Mouse (Mus musculus): ENCODE data around the gene Olfr613. TPM values are rescaled to one million over a fixed set of nuclear protein-coding genes. Genes with fewer than 3 reads are reported as not detected.
"Not testable (repeated sequence)": the region's sequence is repeated elsewhere in the genome, so short reads cannot be mapped to it uniquely, and the experiment has no call there.

Olfr613 gene
- polyA plus RNA-seq (2021) = 0.42 TPM

- DNase-seq (ENCODE audit: low read depth, low spot score) (no peak), ATAC-seq (no peak)
- no peak for TF ChIP-seq CTCF (IDR thresholded peaks at IDR 0.05)
- in situ Hi-C loops (cut with MboI; ENCODE audit: low pct_unique_long_range_greater_than_20kb) = no loop called here
- H3K27me3 ChIP-seq = no peaks in the 10 kb centered on the region
- ChIA-PET CTCF (no interaction called here), POLR2A (no interaction called here)
These were observed at the start of gene Olfr613 for GRCm38 (mm10) chr7:103547774-103548173. Gene Olfr613, plus strand, starts transcription at chr7:103548074.

GRCm38 (mm10) chr7:103512022-103512421 lies 35.9 kb upstream of the Olfr613 start, which contains the start of gene Olfr610:
Gene Olfr610, minus strand, starts transcription at chr7:103512122.
- ATAC-seq = no peak
- ChIA-PET CTCF (no interaction called here), POLR2A (no interaction called here)
- DNase-seq (ENCODE audit: low read depth, low spot score) = no peak
- H3K27me3 ChIP-seq = no peaks in the 10 kb centered on the region
- in situ Hi-C loops (cut with MboI; ENCODE audit: low pct_unique_long_range_greater_than_20kb) = no loop called here
- TF ChIP-seq CTCF (IDR thresholded peaks at IDR 0.05) = no peak

GRCm38 (mm10) chr7:103520746-103521145 lies 27.1 kb upstream of the Olfr613 start, which contains the start of gene Olfr611:
Gene Olfr611, minus strand, starts transcription at chr7:103520846.
- POLR2A ChIA-PET; DNase-seq (ENCODE audit: low read depth, low spot score); CTCF ChIA-PET; in situ Hi-C loops (cut with MboI; ENCODE audit: low pct_unique_long_range_greater_than_20kb); ATAC-seq; H3K27me3 ChIP-seq: not testable (repeated sequence)

GRCm38 (mm10) chr7:103542617-103543016 lies 5.3 kb upstream of the Olfr613 start, which contains the start of gene Olfr612:
Gene Olfr612, minus strand, starts transcription at chr7:103542717.
- H3K27me3 ChIP-seq; ATAC-seq; DNase-seq (ENCODE audit: low read depth, low spot score); POLR2A ChIA-PET; in situ Hi-C loops (cut with MboI; ENCODE audit: low pct_unique_long_range_greater_than_20kb); CTCF ChIA-PET: not testable (repeated sequence)

- ChIA-PET CTCF (no interaction called here), POLR2A (no interaction called here)
- TF ChIP-seq CTCF (IDR thresholded peaks at IDR 0.05) = no peak
- ATAC-seq = no peak
- H3K27me3 ChIP-seq = no peaks in the 10 kb centered on the region
- DNase-seq (ENCODE audit: low read depth, low spot score) = no peak
- in situ Hi-C loops (cut with MboI; ENCODE audit: low pct_unique_long_range_greater_than_20kb) = no loop called here
These were observed 7.9 kb downstream of the Olfr613 start, which contains the start of gene Olfr615 for GRCm38 (mm10) chr7:103555779-103556178. Gene Olfr615, plus strand, starts transcription at chr7:103556079.

- ATAC-seq = no peak
- ChIA-PET CTCF (no interaction called here), POLR2A (no interaction called here)
- H3K27me3 ChIP-seq = no peaks in the 10 kb centered on the region
- in situ Hi-C loops (cut with MboI; ENCODE audit: low pct_unique_long_range_greater_than_20kb) = no loop called here
- TF ChIP-seq CTCF (IDR thresholded peaks at IDR 0.05) = no peak
- DNase-seq (ENCODE audit: low read depth, low spot score) = no peak
These were observed 21.2 kb downstream of the Olfr613 start, which contains the start of gene Olfr616 for GRCm38 (mm10) chr7:103569043-103569442. Gene Olfr616, minus strand, starts transcription at chr7:103569143.

- DNase-seq (ENCODE audit: low read depth, low spot score) = no peak
- no peak for TF ChIP-seq CTCF (IDR thresholded peaks at IDR 0.05)
- POLR2A ChIA-PET = no interaction called here
- CTCF ChIA-PET = no interaction called here
- no peaks in the 10 kb centered on the region for H3K27me3 ChIP-seq
- ATAC-seq = no peak
- in situ Hi-C loops (cut with MboI; ENCODE audit: low pct_unique_long_range_greater_than_20kb) = loop anchor here (5.0 kb wide), 1 partner anchor 105 kb away; no protein-coding TSS in a partner anchor
These were observed 24.9 kb downstream of the Olfr613 start, which contains the start of gene Olfr617 for GRCm38 (mm10) chr7:103572761-103573160. Gene Olfr617, plus strand, starts transcription at chr7:103573061.

GRCm38 (mm10) chr7:103589803-103590202 lies 41.9 kb downstream of the Olfr613 start, which contains the start of gene Olfr618:
Gene Olfr618, plus strand, starts transcription at chr7:103590103.
- in situ Hi-C loops (cut with MboI; ENCODE audit: low pct_unique_long_range_greater_than_20kb) = no loop called here
- DNase-seq (ENCODE audit: low read depth, low spot score) (no peak), ATAC-seq (no peak)
- ChIA-PET CTCF (no interaction called here), POLR2A (no interaction called here)
- H3K27me3 ChIP-seq = no peaks in the 10 kb centered on the region
- TF ChIP-seq CTCF (IDR thresholded peaks at IDR 0.05) = no peak

GRCm38 (mm10) chr7:103600275-103600674 lies 52.4 kb downstream of the Olfr613 start, which contains the start of gene Olfr619:
Gene Olfr619, plus strand, starts transcription at chr7:103600575.
- POLR2A ChIA-PET = no interaction called here
- no peaks in the 10 kb centered on the region for H3K27me3 ChIP-seq
- DNase-seq (ENCODE audit: low read depth, low spot score) = no peak
- no peak for ATAC-seq
- no peak for TF ChIP-seq CTCF (IDR thresholded peaks at IDR 0.05)
- CTCF ChIA-PET = no interaction called here
- in situ Hi-C loops (cut with MboI; ENCODE audit: low pct_unique_long_range_greater_than_20kb) = no loop called here

Other genes starting within 250 kb of the Olfr613 start
- gene Olfr596, start 242.4 kb upstream of the Olfr613 start, polyA plus RNA-seq (2021) = not detected
- gene Olfr597, start 231.8 kb upstream of the Olfr613 start, polyA plus RNA-seq (2021) = not detected
- gene Olfr598, start 224.5 kb upstream of the Olfr613 start, polyA plus RNA-seq (2021) = not detected
- gene Olfr599, start 212.2 kb upstream of the Olfr613 start, polyA plus RNA-seq (2021) = not detected
- not detected for gene Olfr600, start 198.4 kb upstream of the Olfr613 start, polyA plus RNA-seq (2021)
- not detected for gene Olfr601, start 185.4 kb upstream of the Olfr613 start, polyA plus RNA-seq (2021)
- not detected for gene Olfr603, start 161.9 kb upstream of the Olfr613 start, polyA plus RNA-seq (2021)
- gene Usp17lc, start 133.0 kb upstream of the Olfr613 start, polyA plus RNA-seq (2021) = not detected
- gene Olfr605, start 102.6 kb upstream of the Olfr613 start, polyA plus RNA-seq (2021) = not detected
- gene Olfr606, start 99.0 kb upstream of the Olfr613 start, polyA plus RNA-seq (2021) = not detected
- not detected for gene Olfr607, start 83.9 kb upstream of the Olfr613 start, polyA plus RNA-seq (2021)
- gene Olfr608, start 78.2 kb upstream of the Olfr613 start, polyA plus RNA-seq (2021) = not detected
- gene Olfr609, start 50.0 kb upstream of the Olfr613 start, polyA plus RNA-seq (2021) = not detected
- not detected for gene Olfr610, start 36.0 kb upstream of the Olfr613 start, polyA plus RNA-seq (2021)
- not detected for gene Olfr611, start 27.2 kb upstream of the Olfr613 start, polyA plus RNA-seq (2021)
- not detected for gene Olfr612, start 5.4 kb upstream of the Olfr613 start, polyA plus RNA-seq (2021)
- gene Olfr615, start 8.0 kb downstream of the Olfr613 start, polyA plus RNA-seq (2021) = not detected
- not detected for gene Olfr616, start 21.1 kb downstream of the Olfr613 start, polyA plus RNA-seq (2021)
- not detected for gene Olfr617, start 25.0 kb downstream of the Olfr613 start, polyA plus RNA-seq (2021)
- gene Olfr618, start 42.0 kb downstream of the Olfr613 start, polyA plus RNA-seq (2021) = not detected
- not detected for gene Olfr619, start 52.5 kb downstream of the Olfr613 start, polyA plus RNA-seq (2021)
- gene Olfr620, start 64.5 kb downstream of the Olfr613 start, polyA plus RNA-seq (2021) = not detected
- not detected for gene Olfr622, start 94.6 kb downstream of the Olfr613 start, polyA plus RNA-seq (2021)
- gene Olfr623, start 115.6 kb downstream of the Olfr613 start, polyA plus RNA-seq (2021) = not detected
- gene Olfr624, start 123.1 kb downstream of the Olfr613 start, polyA plus RNA-seq (2021) = 0.15 TPM
- gene Olfr625-ps1, start 134.6 kb downstream of the Olfr613 start, polyA plus RNA-seq (2021) = not detected
- not detected for gene Olfr243, start 166.6 kb downstream of the Olfr613 start, polyA plus RNA-seq (2021)
- not detected for gene Olfr628, start 182.3 kb downstream of the Olfr613 start, polyA plus RNA-seq (2021)
- gene Olfr629, start 196.9 kb downstream of the Olfr613 start, polyA plus RNA-seq (2021) = not detected
- gene Olfr630, start 209.3 kb downstream of the Olfr613 start, polyA plus RNA-seq (2021) = not detected
- not detected for gene Olfr69, start 223.5 kb downstream of the Olfr613 start, polyA plus RNA-seq (2021)
- gene Olfr68, start 231.6 kb downstream of the Olfr613 start, polyA plus RNA-seq (2021) = not detected
- not detected for gene Olfr67, start 243.7 kb downstream of the Olfr613 start, polyA plus RNA-seq (2021)